Mouse (Mus musculus) midbrain, embryonic 13.5 days (tissue): ENCODE results near the gene Dusp16. TPM values are rescaled to one million over a fixed set of nuclear protein-coding genes. Genes with fewer than 3 reads are reported as not detected.

ENCODE experiments used
- ATAC-seq: fragments of 200-750 bp; cut with Nextera tagmentation; 2 replicates; pipeline ENCODE4 v1.8.0; 2017; ENCODE audit warnings: mild to moderate bottlenecking, moderate TSS enrichment, moderate library complexity
- H3K27ac ChIP-seq: fragments of 300-500 bp; sonication (generic); 2 replicates; pipeline ENCODE4 v1.5.1; 2015; ENCODE audit warnings: inconsistent platforms, mild to moderate bottlenecking, moderate library complexity
- H3K27me3 ChIP-seq: fragments of 300-500 bp; sonication (generic); 2 replicates; pipeline ENCODE4 v1.6.1; 2015; ENCODE audit warnings: mild to moderate bottlenecking, inconsistent platforms
- H3K36me3 ChIP-seq: fragments of 300-500 bp; sonication (generic); 2 replicates; pipeline ENCODE4 v1.6.1; 2015; ENCODE audit warnings: mild to moderate bottlenecking, inconsistent platforms
- H3K4me1 ChIP-seq: fragments of 300-500 bp; sonication (generic); replicated peaks from 2 replicates; pipeline ENCODE4 v1.6.1; 2015; ENCODE audit warnings: inconsistent platforms
- H3K4me2 ChIP-seq: fragments of 300-500 bp; sonication (generic); replicated peaks from 2 replicates; pipeline ENCODE4 v1.6.1; 2015; ENCODE audit warnings: moderate library complexity, mild to moderate bottlenecking, inconsistent platforms
- H3K4me3 ChIP-seq: fragments of 300-500 bp; sonication (generic); replicated peaks from 2 replicates; pipeline ENCODE4 v1.5.1; 2015; ENCODE audit warnings: mild to moderate bottlenecking, inconsistent platforms
- H3K9ac ChIP-seq: fragments of 300-500 bp; sonication (generic); replicated peaks from 2 replicates; pipeline ENCODE4 v1.6.1; 2015; ENCODE audit warnings: mild to moderate bottlenecking, inconsistent platforms
- H3K9me3 ChIP-seq: fragments of 300-500 bp; sonication (generic); 2 replicates; pipeline ENCODE4 v1.6.1; 2016; ENCODE audit warnings: mild to moderate bottlenecking, inconsistent platforms
- WGBS: fragments of 180-500 bp; shearing (Covaris S2); methylation state at CpG from one replicate; pipeline ENCODE4 v1.1.7; 2015; 5-methylcytosine and 5-hydroxymethylcytosine counted together
- polyA plus RNA-seq: library from polyadenylated mRNA; unstranded; fragments of >200 nt; fragmentation: Nextera tagmentation; extraction: Ambion mirVana; gene quantifications from 2 replicates; pipeline ENCODE4 v1.2.1, GENCODE M21; 2015

Dusp16 gene
- polyA plus RNA-seq, 1 experiment from 2014 or later = 7.7 TPM

DNA sequence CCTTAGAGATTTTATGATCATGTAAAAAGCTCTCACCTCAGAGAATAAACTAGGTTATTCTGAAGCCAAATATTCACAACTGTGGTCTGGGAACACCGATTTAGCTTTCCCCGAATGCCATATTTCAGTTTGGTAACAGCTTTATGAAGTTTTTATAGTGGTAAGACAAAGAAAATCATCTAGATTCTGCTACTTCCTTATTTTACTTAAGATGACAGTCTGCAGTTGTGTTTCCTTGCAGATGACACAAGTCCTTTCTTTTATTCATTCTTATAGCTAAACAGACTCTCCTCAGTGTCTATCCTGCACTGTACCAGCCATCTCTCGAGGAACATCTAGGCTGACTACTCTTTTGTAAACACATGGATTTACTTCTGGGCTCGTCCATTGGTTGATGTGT is 86.0 kb downstream of the Dusp16 start:
- ATAC-seq = no peak

GRCm38 (mm10) chr6:134703053-134703690 is 89.3 kb downstream of the Dusp16 start:
- Histone ChIP-seq H3K4me3 (no peak overlapping the region), H3K36me3 (no peaks in the 10 kb centered on the region; the same call in 1 of the 2 replicates), H3K9me3 (no peaks in the 10 kb centered on the region), H3K27me3 (no peaks in the 10 kb centered on the region), H3K9ac (no peak overlapping the region), H3K4me1 (peaks cover 3% of the 10 kb centered on the region; the same call in 1 of the 2 replicates), H3K27ac (no peak overlapping the region), H3K4me2 (no peak overlapping the region)
- WGBS = 92% methylated on average over 4 of the region's 4 CpGs
- ATAC-seq = no peak

More for the DNA sequence above, 86.0 kb downstream of the Dusp16 start:
- no peak overlapping the region for H3K27ac ChIP-seq
- peaks cover 14% of the 10 kb centered on the region for H3K36me3 ChIP-seq
- H3K4me3 ChIP-seq = no peak overlapping the region
- H3K4me1 ChIP-seq = no peaks in the 10 kb centered on the region
- H3K4me2 ChIP-seq = no peak overlapping the region
- H3K9ac ChIP-seq = no peak overlapping the region
- H3K9me3 ChIP-seq = no peaks in the 10 kb centered on the region
- WGBS = 91% methylated on average over 4 of the region's 4 CpGs
- H3K27me3 ChIP-seq = no peaks in the 10 kb centered on the region

DNA sequence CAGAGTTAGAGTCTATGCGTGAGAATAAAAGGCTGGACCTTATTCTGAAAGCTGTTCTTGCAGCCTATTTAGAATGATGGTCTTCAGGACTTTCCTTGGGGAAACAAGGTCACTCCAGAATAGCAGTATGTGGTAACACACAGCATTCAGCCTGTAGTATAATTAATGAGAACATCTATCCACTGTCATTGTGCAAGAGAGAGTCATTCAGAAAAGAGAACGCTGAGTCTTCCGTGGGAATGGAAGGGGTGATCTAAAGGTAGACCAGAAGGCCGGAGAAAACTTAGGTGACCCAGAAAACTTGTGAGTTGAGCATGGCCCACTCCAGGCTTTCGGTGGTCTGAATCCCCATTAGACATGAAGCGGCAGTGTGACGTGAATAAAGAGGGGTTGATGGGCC is 90.2 kb downstream of the Dusp16 start:
- 96% methylated on average over 7 of the region's 7 CpGs for WGBS
- Histone ChIP-seq H3K4me3 (no peak overlapping the region), H3K9ac (no peak overlapping the region), H3K4me1 (peaks cover 3% of the 10 kb centered on the region; the same call in 1 of the 2 replicates), H3K4me2 (no peak overlapping the region), H3K36me3 (no peaks in the 10 kb centered on the region), H3K9me3 (no peaks in the 10 kb centered on the region), H3K27ac (no peak overlapping the region), H3K27me3 (no peaks in the 10 kb centered on the region)
- no peak for ATAC-seq

DNA sequence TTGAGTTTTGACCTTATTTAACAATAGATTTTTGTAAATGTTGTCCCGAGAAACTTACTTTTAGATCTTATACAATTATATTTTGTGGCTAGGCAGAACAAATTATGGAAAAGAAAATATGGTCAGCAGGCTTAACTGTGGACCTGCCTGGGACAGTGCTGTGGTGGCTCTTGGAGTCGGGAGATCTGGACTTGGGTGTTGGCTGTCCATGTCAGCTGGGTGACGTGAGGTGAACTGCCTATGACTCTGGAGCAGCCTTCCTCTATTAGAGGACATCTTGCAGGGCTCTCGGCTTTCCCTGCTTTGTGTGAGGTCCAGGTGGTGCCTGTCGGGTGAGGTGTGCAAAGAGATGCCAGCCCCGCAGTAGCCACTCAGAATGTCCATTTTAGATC is 91.2 kb downstream of the Dusp16 start:
- no peak for ATAC-seq

GRCm38 (mm10) chr6:134700451-134701210 is 91.8 kb downstream of the Dusp16 start:
- H3K27ac ChIP-seq = no peak overlapping the region
- no peak for ATAC-seq
- WGBS = 71% methylated on average over 8 of the region's 8 CpGs

More for the DNA sequence above, 91.2 kb downstream of the Dusp16 start:
- Histone ChIP-seq H3K9me3 (no peaks in the 10 kb centered on the region), H3K9ac (no peak overlapping the region), H3K4me2 (no peak overlapping the region), H3K36me3 (no peaks in the 10 kb centered on the region), H3K27me3 (no peaks in the 10 kb centered on the region), H3K4me3 (no peak overlapping the region), H3K27ac (no peak overlapping the region), H3K4me1 (peaks cover 3% of the 10 kb centered on the region; the same call in 1 of the 2 replicates)
- 94% methylated on average over 6 of the region's 6 CpGs for WGBS

DNA sequence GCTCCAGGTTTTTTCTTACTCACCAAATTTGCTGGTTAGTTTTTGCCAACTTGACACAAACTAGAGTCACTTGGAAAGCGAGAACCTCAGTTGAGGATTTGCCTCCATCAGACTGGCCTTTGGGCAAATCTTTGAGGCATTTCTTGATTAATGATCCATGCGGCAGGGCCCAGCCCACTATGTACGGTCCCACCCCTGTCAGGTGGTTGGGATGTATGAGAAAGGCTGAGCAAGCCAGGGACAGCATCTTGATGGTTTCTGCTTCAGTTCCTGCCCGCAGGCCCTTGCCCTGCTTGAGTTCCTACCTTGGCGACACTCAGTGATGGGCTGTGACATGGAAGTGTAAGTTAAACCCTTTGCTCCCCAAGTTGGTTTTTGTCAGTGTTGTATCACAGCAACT is 94.2 kb downstream of the Dusp16 start:
- peaks cover 3% of the 10 kb centered on the region; the same call in 1 of the 2 replicates for H3K4me1 ChIP-seq
- no peaks in the 10 kb centered on the region for H3K9me3 ChIP-seq
- ATAC-seq = no peak
- no peak overlapping the region for H3K9ac ChIP-seq
- no peak overlapping the region for H3K4me2 ChIP-seq
- H3K27ac ChIP-seq = no peak overlapping the region
- 91% methylated on average over 5 of the region's 5 CpGs for WGBS
- no peaks in the 10 kb centered on the region for H3K27me3 ChIP-seq
- no peak overlapping the region for H3K4me3 ChIP-seq
- no peaks in the 10 kb centered on the region for H3K36me3 ChIP-seq

More at GRCm38 (mm10) chr6:134700451-134701210, 91.8 kb downstream of the Dusp16 start:
- Histone ChIP-seq H3K4me3 (no peak overlapping the region), H3K9ac (no peak overlapping the region), H3K9me3 (no peaks in the 10 kb centered on the region), H3K4me2 (no peak overlapping the region), H3K27me3 (no peaks in the 10 kb centered on the region), H3K4me1 (peaks cover 3% of the 10 kb centered on the region; the same call in 1 of the 2 replicates), H3K36me3 (no peaks in the 10 kb centered on the region)

DNA sequence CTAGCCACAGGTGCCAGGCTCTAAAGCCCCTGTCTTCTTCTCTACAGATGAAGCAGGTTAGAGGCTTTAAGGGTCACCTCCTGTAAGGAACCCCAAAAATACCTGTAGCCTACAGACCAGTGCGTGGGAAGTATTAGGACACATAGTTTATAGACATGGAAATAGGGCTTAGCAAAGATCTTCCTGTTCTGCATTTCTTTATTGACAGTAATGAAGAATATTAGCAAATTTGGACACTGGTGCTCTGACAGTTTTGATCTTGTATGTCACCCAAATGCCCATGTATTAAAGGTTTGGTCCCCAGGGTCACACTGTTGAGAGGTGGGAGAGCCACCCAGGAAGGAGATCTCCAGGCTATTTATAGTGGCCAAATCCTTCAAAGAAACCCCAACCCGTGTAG is 95.9 kb downstream of the Dusp16 start:
- WGBS = 85% methylated on average over 2 of the region's 2 CpGs
- Histone ChIP-seq H3K4me1 (peaks cover 3% of the 10 kb centered on the region; the same call in 1 of the 2 replicates), H3K36me3 (no peaks in the 10 kb centered on the region), H3K9me3 (no peaks in the 10 kb centered on the region), H3K9ac (no peak overlapping the region), H3K27me3 (no peaks in the 10 kb centered on the region), H3K27ac (no peak overlapping the region), H3K4me3 (no peak overlapping the region), H3K4me2 (no peak overlapping the region)
- no peak for ATAC-seq

DNA sequence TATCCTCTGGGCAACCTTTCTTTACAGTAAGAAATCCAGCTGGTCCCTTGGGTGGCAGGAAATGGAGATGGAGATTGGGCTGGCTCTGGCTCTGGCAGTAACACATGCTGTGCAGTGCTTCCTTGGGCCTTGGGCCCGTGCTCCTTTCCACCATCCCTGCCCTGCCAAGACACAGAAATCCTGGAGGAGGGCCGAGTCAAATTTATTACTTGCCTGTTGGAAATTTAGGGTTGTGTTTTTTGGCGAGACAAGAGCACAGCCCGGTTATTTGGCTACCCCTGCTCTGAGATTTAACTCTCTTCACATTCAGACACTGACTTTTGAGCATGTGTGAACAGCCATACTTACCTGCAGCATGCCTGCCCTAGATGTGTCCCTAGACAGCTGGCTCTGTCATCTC is 96.3 kb downstream of the Dusp16 start:
- Histone ChIP-seq H3K9ac (no peak overlapping the region), H3K9me3 (no peaks in the 10 kb centered on the region), H3K4me3 (no peak overlapping the region), H3K27ac (no peak overlapping the region), H3K27me3 (no peaks in the 10 kb centered on the region), H3K4me1 (peaks cover 3% of the 10 kb centered on the region; the same call in 1 of the 2 replicates), H3K36me3 (no peaks in the 10 kb centered on the region), H3K4me2 (no peak overlapping the region)
- ATAC-seq = no peak
- 81% methylated on average over 4 of the region's 4 CpGs for WGBS

DNA sequence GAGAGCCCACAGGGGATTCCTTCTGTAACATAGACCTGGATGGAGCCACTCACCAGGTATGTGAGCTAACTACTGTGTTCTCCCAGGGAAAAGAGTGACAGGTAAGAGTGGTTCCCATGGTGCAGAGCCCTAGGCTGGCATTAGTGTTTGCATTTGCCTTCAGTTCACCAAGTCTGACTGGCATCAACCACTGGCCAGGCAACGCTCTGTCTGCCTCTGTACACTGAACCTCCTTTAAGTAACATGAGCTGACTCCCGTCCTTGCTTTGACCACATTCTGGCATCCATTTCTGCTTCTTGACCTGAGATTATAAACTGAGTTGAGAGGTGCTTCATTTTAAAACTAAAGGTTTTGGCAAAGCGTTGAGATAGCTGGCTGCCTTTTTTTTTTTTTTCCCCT is 96.8 kb downstream of the Dusp16 start:
- Histone ChIP-seq H3K4me2 (no peak overlapping the region), H3K9me3 (no peaks in the 10 kb centered on the region), H3K4me1 (peaks cover 3% of the 10 kb centered on the region; the same call in 1 of the 2 replicates), H3K27ac (no peak overlapping the region), H3K36me3 (no peaks in the 10 kb centered on the region), H3K27me3 (no peaks in the 10 kb centered on the region), H3K9ac (no peak overlapping the region), H3K4me3 (no peak overlapping the region)
- ATAC-seq = no peak
- WGBS = 83% methylated on average over 3 of the region's 3 CpGs

DNA sequence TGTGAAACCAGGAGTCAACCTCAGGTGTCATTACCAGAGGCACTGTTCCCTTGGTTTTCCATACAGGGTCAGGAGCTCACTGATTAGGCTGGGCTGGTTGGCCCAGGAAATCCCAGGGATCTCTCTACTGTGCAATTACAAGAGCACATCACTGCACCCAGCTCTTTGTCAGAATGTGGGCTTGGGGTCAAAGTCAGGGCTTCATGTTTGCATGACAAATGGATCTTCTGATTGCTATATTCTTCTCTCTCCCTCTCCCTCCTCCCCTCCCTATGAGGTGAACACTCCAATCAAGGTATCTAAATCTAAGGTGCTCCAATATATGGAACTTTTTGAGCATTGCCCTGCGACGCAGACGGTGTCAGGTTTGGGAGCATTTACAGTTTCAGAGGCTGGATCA is 97.4 kb downstream of the Dusp16 start:
- Histone ChIP-seq H3K27ac (no peak overlapping the region), H3K9me3 (no peaks in the 10 kb centered on the region), H3K27me3 (no peaks in the 10 kb centered on the region), H3K4me2 (no peak overlapping the region), H3K4me3 (no peak overlapping the region), H3K4me1 (no peaks in the 10 kb centered on the region), H3K36me3 (no peaks in the 10 kb centered on the region), H3K9ac (no peak overlapping the region)
- WGBS = 94% methylated on average over 3 of the region's 3 CpGs
- no peak for ATAC-seq

GRCm38 (mm10) chr6:134694498-134694897 is 97.9 kb downstream of the Dusp16 start:
- 86% methylated on average over 6 of the region's 6 CpGs for WGBS
- H3K9me3 ChIP-seq = no peaks in the 10 kb centered on the region
- no peak overlapping the region for H3K9ac ChIP-seq
- H3K27me3 ChIP-seq = no peaks in the 10 kb centered on the region
- H3K4me2 ChIP-seq = no peak overlapping the region
- H3K4me3 ChIP-seq = no peak overlapping the region
- H3K36me3 ChIP-seq = no peaks in the 10 kb centered on the region
- no peak overlapping the region for H3K27ac ChIP-seq
- H3K4me1 ChIP-seq = no peaks in the 10 kb centered on the region
- ATAC-seq = no peak

GRCm38 (mm10) chr6:134685515-134685914 is 106.9 kb downstream of the Dusp16 start:
- peaks cover 16% of the 10 kb centered on the region for H3K4me1 ChIP-seq
- no peak overlapping the region for H3K4me2 ChIP-seq
- no peaks in the 10 kb centered on the region for H3K9me3 ChIP-seq
- H3K27ac ChIP-seq = 0 out of 2 replicates have a peak overlapping the region, but pooled peaks have one; percentile 21
- no peak for ATAC-seq
- H3K4me3 ChIP-seq = no peak overlapping the region
- 69% methylated on average over 6 of the region's 6 CpGs for WGBS
- no peak overlapping the region for H3K9ac ChIP-seq
- no peaks in the 10 kb centered on the region for H3K27me3 ChIP-seq
- 0 out of 2 replicates have a peak, but pooled peaks cover 5% of the 10 kb centered on the region for H3K36me3 ChIP-seq
